Mouse (Mus musculus): ENCODE data around the gene Vmn1r235. TPM values are rescaled to one million over a fixed set of nuclear protein-coding genes. Genes with fewer than 3 reads are reported as not detected.

Vmn1r235 gene
- not detected for polyA plus RNA-seq (2014; fragmentation: Illumina TruSeq; extraction: RNeasy Lipid Tissue Mini Kit (QIAGEN cat#74804); ENCODE audit: insufficient read depth, low read depth, low replicate concordance)

DNA sequence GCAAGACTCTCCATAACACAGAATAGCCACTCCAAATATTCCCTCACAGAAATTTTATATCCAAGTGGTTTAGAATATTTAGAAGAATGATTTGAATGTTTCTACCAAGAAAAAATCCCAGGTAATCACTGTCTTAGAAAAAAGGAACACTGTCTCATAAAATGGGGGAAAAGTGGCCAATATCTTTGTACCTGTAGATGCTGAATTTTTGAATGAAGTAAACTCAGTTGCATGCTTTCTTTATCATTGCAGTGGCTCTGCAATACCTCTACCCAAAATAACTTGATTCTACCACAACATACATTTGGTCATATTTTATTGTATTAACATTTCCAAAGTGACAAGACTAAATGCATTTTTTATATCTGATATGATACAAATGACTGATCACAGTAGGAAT lies at the start of gene Vmn1r235:
TSS of gene Vmn1r235 (plus strand) at position 301 of the 400 bp plus-strand sequence.

DNA sequence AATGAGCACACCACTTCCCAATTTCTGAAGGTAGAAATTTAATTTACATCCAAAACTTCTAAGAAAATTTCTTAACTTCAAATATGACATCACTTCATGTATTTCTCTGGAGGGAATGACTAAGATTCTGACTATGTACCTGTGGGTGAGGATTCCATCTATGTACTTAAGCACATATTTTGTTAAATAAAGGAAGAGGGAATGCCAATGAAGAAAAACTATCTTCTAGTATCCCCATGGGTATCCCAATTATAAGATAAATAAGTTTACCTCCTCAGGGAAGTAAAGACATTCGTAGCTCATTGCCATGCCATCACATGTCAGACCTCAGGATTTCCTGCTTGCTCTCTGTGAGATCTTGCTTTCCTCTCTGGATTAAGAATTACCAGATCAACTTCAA lies 30.4 kb upstream of the Vmn1r235 start, which contains the start of gene Vmn1r234:
TSS of gene Vmn1r234 (plus strand) at position 301 of the 400 bp plus-strand sequence.

DNA sequence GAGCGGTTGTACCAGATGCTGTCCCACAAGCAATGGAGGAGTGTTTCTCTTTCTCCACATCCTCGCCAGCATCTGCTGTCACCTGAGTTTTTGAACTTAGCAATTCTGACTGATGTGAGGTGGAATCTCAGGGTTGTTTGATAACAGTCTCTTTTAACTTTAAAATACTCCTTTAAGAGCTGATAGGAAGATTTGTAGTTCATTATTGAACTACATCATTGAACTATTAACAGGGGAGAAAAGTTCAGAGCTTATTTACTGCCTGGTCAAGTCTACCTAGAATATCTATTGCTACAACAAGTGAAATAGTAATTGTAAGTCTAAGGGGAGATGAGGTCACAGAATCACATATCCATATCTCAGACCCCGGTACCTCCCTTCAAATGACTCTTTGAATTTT lies 26.4 kb downstream of the Vmn1r235 start, which contains the start of gene Vmn1r236:
TSS of gene Vmn1r236 (plus strand) at position 301 of the 400 bp plus-strand sequence.

GRCm38 (mm10) chr17:21311565-21311964 lies 55.4 kb downstream of the Vmn1r235 start, which contains the start of gene Vmn1r237:
Gene Vmn1r237, plus strand, starts transcription at chr17:21311865.

Other genes with a start within 250 kb of the Vmn1r235 start
- 6.9 TPM for gene Zfp160, start 247.5 kb upstream of the Vmn1r235 start, polyA plus RNA-seq (2014; fragmentation: Illumina TruSeq; extraction: RNeasy Lipid Tissue Mini Kit (QIAGEN cat#74804); ENCODE audit: insufficient read depth, low read depth, low replicate concordance)
- not detected for gene Vmn1r234, start 30.3 kb upstream of the Vmn1r235 start, polyA plus RNA-seq (2014; fragmentation: Illumina TruSeq; extraction: RNeasy Lipid Tissue Mini Kit (QIAGEN cat#74804); ENCODE audit: insufficient read depth, low read depth, low replicate concordance)
- gene Vmn1r236, start 26.5 kb downstream of the Vmn1r235 start, polyA plus RNA-seq (2014; fragmentation: Illumina TruSeq; extraction: RNeasy Lipid Tissue Mini Kit (QIAGEN cat#74804); ENCODE audit: insufficient read depth, low read depth, low replicate concordance), result not detected
- not detected for gene Vmn1r237, start 55.5 kb downstream of the Vmn1r235 start, polyA plus RNA-seq (2014; fragmentation: Illumina TruSeq; extraction: RNeasy Lipid Tissue Mini Kit (QIAGEN cat#74804); ENCODE audit: insufficient read depth, low read depth, low replicate concordance)
- 1.9 TPM for gene Zfp677, start 127.3 kb downstream of the Vmn1r235 start, polyA plus RNA-seq (2014; fragmentation: Illumina TruSeq; extraction: RNeasy Lipid Tissue Mini Kit (QIAGEN cat#74804); ENCODE audit: insufficient read depth, low read depth, low replicate concordance)
- gene Zfp54, start 166.8 kb downstream of the Vmn1r235 start, polyA plus RNA-seq (2014; fragmentation: Illumina TruSeq; extraction: RNeasy Lipid Tissue Mini Kit (QIAGEN cat#74804); ENCODE audit: insufficient read depth, low read depth, low replicate concordance), result 3.6 TPM
- gene Zfp51, start 194.0 kb downstream of the Vmn1r235 start, polyA plus RNA-seq (2014; fragmentation: Illumina TruSeq; extraction: RNeasy Lipid Tissue Mini Kit (QIAGEN cat#74804); ENCODE audit: insufficient read depth, low read depth, low replicate concordance), result 5.5 TPM
- 6.0 TPM for gene Zfp53, start 232.6 kb downstream of the Vmn1r235 start, polyA plus RNA-seq (2014; fragmentation: Illumina TruSeq; extraction: RNeasy Lipid Tissue Mini Kit (QIAGEN cat#74804); ENCODE audit: insufficient read depth, low read depth, low replicate concordance)

Measured in lung, adult 10 weeks (tissue).